Mouse (Mus musculus) ES-E14 (cell line): ENCODE data around the gene Tldc2.

Experiments
- MAFK ChIP-seq: IDR thresholded peaks from 2 replicates; pipeline ENCODE4 v1.6.1; 2014; ENCODE audit warnings: mild to moderate bottlenecking, low read depth, low read length, inconsistent platforms; ENCODE audit not compliant: insufficient read depth
- ZC3H11A ChIP-seq: IDR thresholded peaks from 2 replicates; pipeline ENCODE4 v1.6.1; 2012; ENCODE audit warnings: low read depth, mild to moderate bottlenecking, inconsistent platforms, low read length, borderline replicate concordance
- ZNF384 ChIP-seq: IDR thresholded peaks from 2 replicates; pipeline ENCODE4 v1.6.1; 2012; ENCODE audit warnings: low read depth, low read length, inconsistent platforms

DNA sequence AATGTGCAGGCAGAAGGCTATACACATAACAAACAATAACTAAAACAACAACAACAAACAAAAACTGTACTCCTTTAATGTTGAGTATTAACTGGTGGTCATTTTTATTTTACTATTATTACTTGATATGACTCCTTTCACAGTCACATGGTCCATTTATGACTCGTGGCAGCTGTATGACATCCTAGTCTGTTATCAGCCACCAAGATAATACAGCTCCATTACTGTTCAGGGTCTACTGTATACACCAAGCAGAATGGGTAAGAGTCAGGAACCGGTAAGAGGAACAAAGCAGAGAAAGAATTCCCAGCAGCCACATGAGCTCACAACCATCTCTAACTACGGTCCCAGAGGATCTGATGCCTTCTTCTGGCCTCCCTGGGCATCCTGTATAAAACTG, 38.4 kb downstream of the Tldc2 start:
- TF ChIP-seq MAFK (no peak), ZNF384 (no peak), ZC3H11A (no peak)
